Comparison of ENCODE assay signal across 8 mouse cellular contexts in the genomic region with DNA sequence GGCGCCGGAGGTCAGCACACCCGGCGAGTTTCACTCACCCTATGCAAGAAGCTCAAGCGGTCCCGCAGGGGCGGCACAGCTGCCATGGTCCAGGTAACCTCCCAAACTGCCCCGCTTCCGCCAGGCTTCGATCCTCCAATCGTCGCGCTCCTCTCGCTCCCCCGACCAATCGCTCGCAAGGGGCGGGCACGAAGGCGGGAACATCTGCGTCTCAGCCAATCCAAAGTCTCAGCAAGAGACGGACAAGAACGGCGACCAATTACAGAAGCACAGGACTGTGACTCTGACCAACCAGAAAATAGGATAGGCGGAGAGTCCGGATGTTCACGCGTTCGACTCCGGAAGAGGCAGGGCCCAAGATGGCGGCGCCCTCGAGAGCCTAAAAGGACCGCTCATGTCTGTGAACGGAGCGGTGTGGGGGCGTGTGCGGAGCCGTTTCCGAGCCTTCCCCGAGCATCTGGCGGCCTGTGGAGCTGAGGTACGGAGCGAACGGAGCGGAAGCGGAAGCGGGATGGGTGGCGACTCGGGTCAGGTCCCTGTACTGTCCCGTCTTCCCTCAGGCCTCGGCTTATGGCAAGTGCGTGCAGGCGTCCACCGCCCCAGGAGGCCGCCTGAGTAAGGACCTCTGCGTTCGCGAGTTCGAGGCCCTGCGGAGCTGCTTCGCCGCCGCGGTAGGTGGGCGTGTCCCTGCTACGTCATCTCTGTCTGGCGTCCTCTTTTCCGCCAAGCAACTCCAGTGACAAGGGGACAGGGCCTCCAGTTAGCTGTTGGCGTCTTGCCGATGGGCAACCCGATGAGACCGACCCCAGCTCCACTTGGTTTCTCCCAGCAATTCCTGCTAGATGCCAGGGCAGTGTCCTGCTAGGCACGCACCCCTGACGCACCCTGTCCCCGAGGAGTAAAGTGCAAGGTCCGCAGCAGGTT. TPM values are rescaled to one million over a fixed set of nuclear protein-coding genes. Genes with fewer than 3 reads are reported as not detected.
A peak's percentile ranks its signal among the peaks of the same experiment; 100 is the strongest.
DNase-seq lines count a peak whose midpoint lies in the region; ATAC-seq lines count a peak whose summit lies in the region.

A gene (minus strand): TSS at position 144 of the 924 bp plus-strand sequence.
A gene (plus strand): TSS at position 341 of the 924 bp plus-strand sequence.

- peak; percentile 98 for ATAC-seq in CD4-positive, CD25-positive, alpha-beta regulatory T cell, adult 4 months
- peak; percentile 97 for ATAC-seq in heart, embryonic 14.5 days (ENCODE audit: insufficient number of reproducible peaks, insufficient read depth, low FRiP score, low read depth)
- ATAC-seq in liver, embryonic 13.5 days (ENCODE audit: low read depth) = peak; percentile 96
- ATAC-seq in stomach, embryonic 16.5 days (ENCODE audit: insufficient read depth, low FRiP score) = peak; percentile 97

- H3K9ac ChIP-seq in heart, embryonic 14.5 days (ENCODE audit: low read length) = peak within 1 kb of the TSS; percentile 95
- H3K9ac ChIP-seq in liver, embryonic 13.5 days = peak within 1 kb of the TSS; percentile 88
- H3K9ac ChIP-seq in stomach, embryonic 16.5 days (ENCODE audit: low read length) = peak within 1 kb of the TSS; percentile 93

- DNase-seq in c-Kit-negative CD71-positive TER-119-positive erythroid progenitor cells, embryonic 14.5 days (ENCODE audit: low read depth, low spot score) = peak; percentile 98
- DNase-seq in fibroblast of lung, adult 2 months (ENCODE audit: low read depth) = peak; percentile 99
- peak; percentile 99 for DNase-seq in kidney, postnatal 14 days
- peak; percentile 99 for DNase-seq in liver, embryonic 13.5 days
- DNase-seq in neural tube, embryonic 10.5 days (ENCODE audit: extremely low spot score, low spot score) = peak; percentile 100

- no peaks in the 10 kb centered on the region for H3K9me3 ChIP-seq in heart, embryonic 14.5 days (ENCODE audit: control insufficient read depth, low read length)
- H3K9me3 ChIP-seq in liver, embryonic 13.5 days (replicated peaks) = no peaks in the 10 kb centered on the region
- H3K9me3 ChIP-seq in stomach, embryonic 16.5 days (replicated peaks; ENCODE audit: control insufficient read depth, low read length) = no peaks in the 10 kb centered on the region

- H3K4me1 ChIP-seq in heart, embryonic 14.5 days (ENCODE audit: control insufficient read depth in 2 of 2, insufficient read depth in 2 of 2, low read length in 2 of 2) = peaks cover 8 to 16% of the 10 kb centered on the region in 2 experiments; a peak in 3 of 4 replicates
- peaks cover 39% of the 10 kb centered on the region for H3K4me1 ChIP-seq in liver, embryonic 13.5 days (replicated peaks)
- peaks cover 16% of the 10 kb centered on the region for H3K4me1 ChIP-seq in stomach, embryonic 16.5 days (ENCODE audit: control insufficient read depth, insufficient read depth, low read length)

- under 1% methylated on average over 77 of the region's 77 CpGs for WGBS in heart, embryonic 14.5 days
- WGBS in liver, embryonic 13.5 days (ENCODE audit: insufficient replicate concordance) = under 1% methylated on average over 77 of the region's 77 CpGs
- WGBS in stomach, embryonic 16.5 days = under 1% methylated on average over 77 of the region's 77 CpGs

- H3K4me3 ChIP-seq in heart, embryonic 14.5 days (ENCODE audit: control insufficient read depth in 1 of 2, insufficient read depth in 1 of 2, low read depth in 1 of 2, low read length in 2 of 2) = peak within 1 kb of the TSS; percentile 75 to 88
- H3K4me3 ChIP-seq in liver, embryonic 13.5 days (replicated peaks) = peak within 1 kb of the TSS; percentile 83
- H3K4me3 ChIP-seq in stomach, embryonic 16.5 days (replicated peaks; ENCODE audit: low read length) = peak within 1 kb of the TSS; percentile 84

- H3K36me3 ChIP-seq in heart, embryonic 14.5 days (ENCODE audit: control insufficient read depth, insufficient read depth, low read length) = peaks cover 45% of the 10 kb centered on the region
- H3K36me3 ChIP-seq in liver, embryonic 13.5 days = peaks cover 38% of the 10 kb centered on the region
- peaks cover 5% of the 10 kb centered on the region; the same call in 1 of the 2 replicates for H3K36me3 ChIP-seq in stomach, embryonic 16.5 days (ENCODE audit: control insufficient read depth, insufficient read depth, low read length)

- peak within 1 kb of the TSS; percentile 88 to 96 for H3K27ac ChIP-seq in heart, embryonic 14.5 days (replicated peaks in 1 of 2; ENCODE audit: control insufficient read depth in 1 of 2, insufficient read depth in 1 of 2, low read depth in 2 of 2, low read length in 2 of 2)
- H3K27ac ChIP-seq in liver, embryonic 13.5 days = peak within 1 kb of the TSS; percentile 84
- peak within 1 kb of the TSS; percentile 97 for H3K27ac ChIP-seq in stomach, embryonic 16.5 days (ENCODE audit: low read length)

- no peaks in the 10 kb centered on the region for H3K27me3 ChIP-seq in heart, embryonic 14.5 days (ENCODE audit: control insufficient read depth, insufficient read depth, low read length)
- no peaks in the 10 kb centered on the region for H3K27me3 ChIP-seq in liver, embryonic 13.5 days
- no peaks in the 10 kb centered on the region for H3K27me3 ChIP-seq in stomach, embryonic 16.5 days (ENCODE audit: control insufficient read depth, insufficient read depth, low read length)

- peak within 1 kb of the TSS; percentile 89 for H3K4me2 ChIP-seq in heart, embryonic 14.5 days (ENCODE audit: low read length)
- H3K4me2 ChIP-seq in liver, embryonic 13.5 days = peak within 1 kb of the TSS; percentile 95
- peak within 1 kb of the TSS; percentile 82 for H3K4me2 ChIP-seq in stomach, embryonic 16.5 days (ENCODE audit: low read depth, low read length)

RNA-seq across cellular contexts. Expression of the first gene that starts in this region (rescaled TPM):
- 10 to 100 TPM in 1 of 2 experiments, 1 to 10 TPM in 1; 9.2 to 12.1 TPM for polyA plus RNA-seq in CD4-positive, CD25-positive, alpha-beta regulatory T cell, adult 4 months (2017; shearing (Covaris generic))
- polyA plus RNA-seq in heart, embryonic 14.5 days (2014; fragmentation: Nextera tagmentation; extraction: Ambion mirVana) = 11.7 and 13.9 TPM in 2 replicates
- 5.2 and 6.9 TPM in 2 replicates for polyA plus RNA-seq in liver, embryonic 13.5 days (2015; fragmentation: Nextera tagmentation; extraction: Ambion mirVana)
- polyA plus RNA-seq in stomach, embryonic 16.5 days (2015; fragmentation: Nextera tagmentation; extraction: Ambion mirVana) = 19.2 and 21.2 TPM in 2 replicates

RNA-seq across cellular contexts. Expression of the second gene that starts in this region (rescaled TPM):
- 10 to 100 TPM; 77.9 to 85.0 TPM for polyA plus RNA-seq in CD4-positive, CD25-positive, alpha-beta regulatory T cell, adult 4 months (2017; shearing (Covaris generic))
- 119 and 121 TPM in 2 replicates for polyA plus RNA-seq in heart, embryonic 14.5 days (2014; fragmentation: Nextera tagmentation; extraction: Ambion mirVana)
- 46.5 and 52.1 TPM in 2 replicates for polyA plus RNA-seq in liver, embryonic 13.5 days (2015; fragmentation: Nextera tagmentation; extraction: Ambion mirVana)
- 69.2 and 69.3 TPM in 2 replicates for polyA plus RNA-seq in stomach, embryonic 16.5 days (2015; fragmentation: Nextera tagmentation; extraction: Ambion mirVana)

Comparison
In these comparisons a context has a peak if more than half of its experiments do, and no peak if none do; other contexts are left out.
1. Peak in every context shown above with its lines: DNase-seq, ATAC-seq, H3K4me3 ChIP-seq and H3K27ac ChIP-seq.